12 mouse cellular contexts compared by ENCODE assay signal in genomic region chr9:115908325-115908724, GRCm38 (mm10). TPM values are rescaled to one million over a fixed set of nuclear protein-coding genes. Genes with fewer than 3 reads are reported as not detected.
DNase-seq lines count a peak whose midpoint lies in the region; ATAC-seq and TF ChIP-seq lines count a peak whose summit lies in the region.
"Had no signal": no experiment of that assay in that cellular context is flagged by ENCODE, and none has a peak within 500 bp of the region (broad histone marks: within the 10 kb centered on the region; RNA-seq: fewer than 3 reads in every experiment).

No protein-coding gene starts in this region.

- H3K9ac ChIP-seq in heart, adult 2 months (ENCODE audit: low read depth, low read length) = no peak overlapping the region
- 0 out of 2 replicates have a peak overlapping the region, but pooled peaks have one; percentile 20 for H3K9ac ChIP-seq in lung, embryonic 16.5 days (ENCODE audit: low read length)
- no peak overlapping the region for H3K9ac ChIP-seq in embryonic facial prominence, embryonic 14.5 days (ENCODE audit: low read depth, low read length)
- no peak overlapping the region for H3K9ac ChIP-seq in limb, embryonic 15.5 days
- H3K9ac ChIP-seq: liver, embryonic 14.5 days had no signal

- no peaks in the 10 kb centered on the region for H3K36me3 ChIP-seq in heart, embryonic 10.5 days
- H3K36me3 ChIP-seq in heart, adult 2 months (ENCODE audit: control insufficient read depth, insufficient read depth, low read length) = no peaks in the 10 kb centered on the region
- no peaks in the 10 kb centered on the region for H3K36me3 ChIP-seq in lung, embryonic 16.5 days (ENCODE audit: control insufficient read depth, insufficient read depth, low read length)
- no peaks in the 10 kb centered on the region for H3K36me3 ChIP-seq in embryonic facial prominence, embryonic 14.5 days (ENCODE audit: control insufficient read depth, insufficient read depth, low read length)
- H3K36me3 ChIP-seq in limb, embryonic 15.5 days = no peaks in the 10 kb centered on the region

- TF ChIP-seq CTCF in heart, adult 2 months (IDR thresholded peaks at IDR 0.05) = no peak

- H3K4me2 ChIP-seq in lung, embryonic 16.5 days (ENCODE audit: low read depth, low read length) = 0 out of 2 replicates have a peak overlapping the region, but pooled peaks have one; percentile 18
- H3K4me2 ChIP-seq in embryonic facial prominence, embryonic 14.5 days (ENCODE audit: low read depth, low read length) = peak overlapping the region; percentile 33
- H3K4me2 ChIP-seq in limb, embryonic 15.5 days = peak overlapping the region; percentile 33; the same call in 1 of the 2 replicates

- peak overlapping the region; percentile 44; the same call in 1 of the 2 replicates for H3K4me3 ChIP-seq in heart, embryonic 10.5 days
- no peak overlapping the region for H3K4me3 ChIP-seq in heart, adult 2 months
- H3K4me3 ChIP-seq in lung, embryonic 16.5 days (ENCODE audit: low read length) = no peak overlapping the region
- H3K4me3 ChIP-seq in embryonic facial prominence, embryonic 14.5 days (ENCODE audit: low read depth, low read length) = no peak overlapping the region; the same call in 1 of the 2 replicates
- no peak overlapping the region for H3K4me3 ChIP-seq in limb, embryonic 15.5 days

- DNase-seq in heart, embryonic 10.5 days (ENCODE audit: low spot score) = peak; percentile 74
- DNase-seq in heart, adult 2 months = no peak
- no peak for DNase-seq in lung, postnatal 25 days (ENCODE audit: low spot score)
- no peak for DNase-seq in embryonic facial prominence, embryonic 14.5 days (ENCODE audit: low spot score)
- no peak for DNase-seq in layer of hippocampus, postnatal 25 days (ENCODE audit: extremely low spot score in 1 of 2, low spot score in 1 of 2)
- DNase-seq: cerebellum, adult 8-10 months; kidney, adult 9 months; right cerebral cortex, postnatal 14 days had no signal

- TF ChIP-seq POLR2A in heart, adult 2 months (IDR thresholded peaks at IDR 0.05; ENCODE audit: insufficient read depth, low read depth, low read length) = no peak

- no peak for ATAC-seq in lung, embryonic 16.5 days (ENCODE audit: low read depth)
- peak; percentile 30; the same call in 1 of the 2 replicates for ATAC-seq in embryonic facial prominence, embryonic 14.5 days (ENCODE audit: low read depth)
- no peak; the same call in 1 of the 2 replicates for ATAC-seq in limb, embryonic 15.5 days (ENCODE audit: insufficient number of reproducible peaks, low FRiP score, low TSS enrichment, low read depth)
- no peak for ATAC-seq in erythroid progenitor cell, adult 5-6 weeks (replicated peaks; ENCODE audit: low FRiP score, poor library complexity, severe bottlenecking)

- no peaks in the 10 kb centered on the region for H3K79me2 ChIP-seq in heart, adult 2 months (replicated peaks; ENCODE audit: control insufficient read depth, insufficient read depth, low read length)

- 7% methylated on average over 15 of the region's 15 CpGs for WGBS in heart, embryonic 10.5 days
- WGBS in heart, adult 2 months = 18% methylated on average over 15 of the region's 15 CpGs
- WGBS in lung, embryonic 16.5 days = 10% methylated on average over 15 of the region's 15 CpGs
- WGBS in embryonic facial prominence, embryonic 14.5 days = 3% methylated on average over 8 of the region's 15 CpGs
- WGBS in limb, embryonic 15.5 days = 12% methylated on average over 15 of the region's 15 CpGs

- H3K9me3 ChIP-seq in heart, embryonic 10.5 days = no peaks in the 10 kb centered on the region
- H3K9me3 ChIP-seq in lung, embryonic 16.5 days (ENCODE audit: control insufficient read depth, low read length) = no peaks in the 10 kb centered on the region
- no peaks in the 10 kb centered on the region for H3K9me3 ChIP-seq in embryonic facial prominence, embryonic 14.5 days (ENCODE audit: control insufficient read depth, low read length)
- H3K9me3 ChIP-seq in limb, embryonic 15.5 days = no peaks in the 10 kb centered on the region

- peaks cover 13% of the 10 kb centered on the region for H3K4me1 ChIP-seq in heart, embryonic 10.5 days
- H3K4me1 ChIP-seq in heart, adult 2 months (ENCODE audit: control insufficient read depth, insufficient read depth, low read length) = no peaks in the 10 kb centered on the region
- H3K4me1 ChIP-seq in lung, embryonic 16.5 days (replicated peaks; ENCODE audit: control insufficient read depth, insufficient read depth, low read length) = no peaks in the 10 kb centered on the region
- H3K4me1 ChIP-seq in embryonic facial prominence, embryonic 14.5 days (ENCODE audit: control insufficient read depth, insufficient read depth, low read length) = peaks cover 5% of the 10 kb centered on the region; the same call in 1 of the 2 replicates
- peaks cover 8% of the 10 kb centered on the region for H3K4me1 ChIP-seq in limb, embryonic 15.5 days

- intact Hi-C loops in heart, adult 2 months (cut with DNase I) = no loop called here

- H3K27ac ChIP-seq in heart, embryonic 10.5 days = peak overlapping the region; percentile 60
- H3K27ac ChIP-seq in heart, adult 2 months = no peak overlapping the region
- no peak overlapping the region for H3K27ac ChIP-seq in lung, embryonic 16.5 days (ENCODE audit: low read length)
- H3K27ac ChIP-seq in embryonic facial prominence, embryonic 14.5 days (replicated peaks; ENCODE audit: low read depth, low read length) = no peak overlapping the region
- no peak overlapping the region for H3K27ac ChIP-seq in limb, embryonic 15.5 days
- H3K27ac ChIP-seq: liver, embryonic 14.5 days had no signal

- no peak for TF ChIP-seq EP300 in heart, adult 2 months (IDR thresholded peaks at IDR 0.05; ENCODE audit: insufficient read depth, low read depth, low read length)

- H3K27me3 ChIP-seq in heart, embryonic 10.5 days (ENCODE audit: insufficient read depth, poor library complexity, severe bottlenecking) = no peaks in the 10 kb centered on the region
- no peaks in the 10 kb centered on the region for H3K27me3 ChIP-seq in heart, adult 2 months (ENCODE audit: control insufficient read depth, insufficient read depth, low read length)
- H3K27me3 ChIP-seq in lung, embryonic 16.5 days (ENCODE audit: control insufficient read depth, insufficient read depth, low read depth, low read length) = no peaks in the 10 kb centered on the region
- peaks cover 4% of the 10 kb centered on the region; the same call in 1 of the 2 replicates for H3K27me3 ChIP-seq in embryonic facial prominence, embryonic 14.5 days (replicated peaks; ENCODE audit: control insufficient read depth, insufficient read depth, low read length)
- H3K27me3 ChIP-seq in limb, embryonic 15.5 days = no peaks in the 10 kb centered on the region

RNA-seq across cellular contexts. Expression of gene Gadl1, which starts 0.9 kb away (rescaled TPM):
- 0.35 and 0.36 TPM in 2 replicates for polyA plus RNA-seq in heart, embryonic 10.5 days (2016; fragmentation: Nextera tagmentation; extraction: Ambion mirVana)
- total RNA-seq in heart, adult 2 months (2021) = not detected
- 0.16 TPM in 1 of 2 replicates, not detected in the other for polyA plus RNA-seq in heart, adult 2 months (2012; rRNA removed)
- 0.75 and 0.92 TPM in 2 replicates for polyA plus RNA-seq in lung, embryonic 16.5 days (2015; fragmentation: Nextera tagmentation; extraction: Ambion mirVana)
- polyA plus RNA-seq in embryonic facial prominence, embryonic 14.5 days (2014; fragmentation: Nextera tagmentation; extraction: Ambion mirVana) = 1.8 and 2.5 TPM in 2 replicates
- polyA plus RNA-seq in limb, embryonic 15.5 days (2015; fragmentation: Nextera tagmentation; extraction: Ambion mirVana) = 1.0 and 1.7 TPM in 2 replicates
- under 1 TPM; 0.28 to 0.32 TPM for total RNA-seq in layer of hippocampus, postnatal 25 days (2021)
- total RNA-seq in erythroid progenitor cell, adult 5-6 weeks (2015; ENCODE audit: low replicate concordance) = not detected in 2 replicates
- total RNA-seq in erythroid progenitor cell, adult 5-6 weeks (2017; ENCODE audit: low replicate concordance) = not detected in 2 replicates
